Mouse (Mus musculus): Measurements from ENCODE around the gene Cers6.

DNA sequence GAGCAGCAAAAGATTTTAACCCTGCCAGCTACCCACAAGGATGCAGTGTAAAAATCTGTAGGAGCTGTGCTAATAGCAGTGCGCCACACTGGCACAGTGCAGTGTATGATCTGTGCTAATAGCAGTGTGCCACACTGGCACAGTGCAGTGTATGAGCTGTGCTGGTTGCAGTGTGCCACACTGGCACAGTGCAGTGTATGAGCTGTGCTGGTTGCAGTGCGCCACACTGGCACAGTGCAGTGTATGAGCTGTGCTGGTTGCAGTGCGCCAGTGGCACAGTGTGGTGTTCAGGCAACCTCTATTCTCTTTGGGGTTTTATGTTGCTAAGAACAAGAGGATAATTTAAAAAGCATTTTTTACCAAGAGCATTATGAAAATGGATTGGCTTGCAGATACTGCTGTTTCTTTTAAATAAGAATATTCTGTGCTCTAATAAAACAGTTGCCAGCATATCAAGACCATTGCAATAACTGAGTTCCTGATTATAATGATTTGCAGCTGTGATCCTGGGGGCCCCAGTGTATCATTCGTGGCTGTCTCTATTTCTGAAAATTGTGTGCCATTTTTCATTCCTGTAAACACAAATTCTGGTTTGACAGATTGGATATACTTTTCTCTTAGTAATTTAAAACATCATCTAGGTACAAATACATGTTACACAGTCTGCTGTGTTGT, 159.5 kb downstream of the Cers6 start:
- TF ChIP-seq CTCF (IDR thresholded peaks at IDR 0.05; ENCODE audit: control insufficient read depth, insufficient read depth, insufficient read length) (no peak), FOSL1 (IDR thresholded peaks at IDR 0.05; ENCODE audit: insufficient read depth, low read length, poor library complexity, severe bottlenecking) (no peak)
